Mouse (Mus musculus) myocyte (in vitro differentiated cells): ENCODE measurements around the gene Gm11168.
"Not testable (repeated sequence)": the region's sequence is repeated elsewhere in the genome, so short reads cannot be mapped to it uniquely, and the experiment has no call there.

Source experiments
- CEBPB ChIP-seq: IDR thresholded peaks from 2 replicates; pipeline ENCODE4 v1.6.1; 2011; ENCODE audit warnings: mild to moderate bottlenecking, moderate library complexity; ENCODE audit not compliant: poor library complexity, insufficient read depth, severe bottlenecking
- POLR2A ChIP-seq: IDR thresholded peaks from one replicate; pipeline ENCODE4 v1.6.1; 2011; ENCODE audit warnings: low read depth, mild to moderate bottlenecking, control low read depth, moderate library complexity; ENCODE audit not compliant: insufficient read length

DNA sequence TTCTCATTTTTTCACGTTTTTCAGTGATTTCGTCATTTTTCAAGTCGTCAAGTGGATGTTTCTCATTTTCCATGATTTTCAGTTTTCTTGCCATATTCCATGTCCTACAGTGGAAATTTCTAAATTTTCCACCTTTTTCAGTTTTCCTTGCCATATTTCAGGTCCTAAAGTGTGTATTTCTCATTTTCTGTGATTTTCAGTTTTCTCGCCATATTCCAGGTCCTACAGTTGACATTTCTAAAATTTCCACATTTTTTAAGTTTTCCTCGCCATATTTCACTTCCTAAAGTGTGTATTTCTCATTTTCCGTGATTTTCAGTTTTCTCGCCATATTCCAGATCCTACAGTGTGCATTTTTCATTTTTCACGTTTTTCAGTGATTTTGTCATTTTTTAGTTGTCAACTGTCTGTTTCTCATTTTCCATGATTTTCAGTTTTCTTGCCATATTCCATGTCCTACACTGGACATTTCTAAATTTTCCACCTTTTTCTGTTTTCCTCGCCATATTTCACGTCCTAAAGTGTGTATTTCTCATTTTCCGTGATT, 9.7 kb downstream of the Gm11168 start, which contains the start of gene Gm10721:
- TF ChIP-seq POLR2A, CEBPB: not testable (repeated sequence)
